Mouse (Mus musculus) ES-CJ7 (cell line): ENCODE results near the gene Kif16b.

Experiments used
- DNase-seq: peaks from one replicate; pipeline ENCODE4 v3.0.0; 2011; ENCODE audit warnings: low read depth, low spot score

Gene Kif16b

GRCm38 (mm10) chr2:142875936-142876335, 25.4 kb downstream of the Kif16b start:
- no peak for DNase-seq

DNA sequence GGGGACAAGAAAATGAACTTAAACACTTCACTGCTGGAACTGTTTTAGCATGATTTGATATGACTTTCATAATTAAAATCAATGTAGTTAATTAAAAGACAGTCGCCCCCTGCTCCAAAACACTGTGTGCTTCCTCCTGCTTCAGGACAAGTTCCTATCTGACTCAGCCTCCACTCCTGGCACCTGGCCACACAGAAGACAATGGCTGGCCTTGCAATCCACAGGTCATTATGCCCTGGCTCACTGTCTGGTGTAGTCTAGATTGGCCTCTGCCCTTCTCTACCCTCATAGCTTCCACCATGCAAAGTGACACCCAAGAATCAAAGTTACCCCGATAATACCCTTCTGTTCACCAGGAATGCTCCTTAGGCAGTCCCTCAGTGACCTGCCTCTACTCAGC, 26.8 kb downstream of the Kif16b start:
- no peak for DNase-seq

GRCm38 (mm10) chr2:142870055-142870454, 31.3 kb downstream of the Kif16b start:
- no peak for DNase-seq

DNA sequence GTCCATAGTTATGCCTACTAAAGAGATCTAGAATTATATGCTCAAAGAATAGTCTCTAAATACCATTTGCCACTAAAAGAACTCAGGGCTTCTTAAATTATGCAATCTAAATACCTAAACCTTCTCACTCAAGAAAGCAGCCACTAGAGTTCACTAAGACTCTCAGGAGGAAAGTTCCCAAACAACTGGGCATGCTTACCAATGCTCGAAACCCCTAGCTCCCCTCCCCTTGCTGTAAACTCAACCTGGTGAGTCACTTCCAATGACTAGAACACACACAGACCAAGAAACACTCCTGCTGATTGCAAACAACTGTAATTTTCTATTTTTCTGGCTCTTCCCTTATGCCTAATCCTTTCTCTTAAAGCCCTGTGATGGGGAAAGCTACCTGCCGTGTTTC, 33.9 kb downstream of the Kif16b start:
- DNase-seq = no peak

DNA sequence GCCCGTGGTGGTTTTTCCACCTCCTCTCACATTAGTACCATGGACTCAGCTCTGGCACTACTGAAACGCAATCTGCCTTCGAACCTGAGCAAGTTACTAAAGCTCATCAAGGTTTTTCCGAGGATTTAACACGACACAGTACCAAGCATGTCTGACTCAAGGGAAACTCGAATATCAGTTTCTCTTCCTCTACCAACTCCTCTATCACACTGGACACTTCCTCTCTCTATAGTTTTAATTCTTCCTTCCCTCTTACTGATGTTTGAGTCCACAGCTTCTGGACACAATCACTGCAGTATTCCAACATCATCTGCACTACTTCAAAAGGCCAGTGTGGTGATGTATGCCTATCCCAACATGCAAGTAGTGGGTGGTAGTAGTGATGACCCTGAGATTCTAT, 40.3 kb downstream of the Kif16b start:
- DNase-seq = no peak

GRCm38 (mm10) chr2:142859452-142859851, 41.9 kb downstream of the Kif16b start:
- peak; percentile 69 for DNase-seq

DNA sequence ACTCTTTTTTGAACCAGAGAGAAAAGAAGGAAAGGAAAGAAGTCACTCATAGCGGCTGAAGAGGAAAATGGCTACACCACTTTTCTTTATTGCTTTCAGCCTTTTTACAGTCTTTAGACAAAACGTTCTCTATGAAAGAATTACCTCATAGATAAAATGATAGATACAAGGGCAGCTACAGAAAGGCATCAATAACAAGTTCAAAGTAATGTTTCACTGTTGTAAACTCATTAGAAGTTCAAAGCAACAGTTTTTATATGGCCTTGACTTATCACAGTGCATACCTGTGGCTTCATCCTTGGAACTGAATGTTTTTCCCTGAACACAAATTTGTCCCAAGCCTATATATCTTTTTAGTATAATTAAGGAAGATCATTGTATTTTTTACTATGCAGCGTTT, 62.6 kb downstream of the Kif16b start:
- DNase-seq = no peak

DNA sequence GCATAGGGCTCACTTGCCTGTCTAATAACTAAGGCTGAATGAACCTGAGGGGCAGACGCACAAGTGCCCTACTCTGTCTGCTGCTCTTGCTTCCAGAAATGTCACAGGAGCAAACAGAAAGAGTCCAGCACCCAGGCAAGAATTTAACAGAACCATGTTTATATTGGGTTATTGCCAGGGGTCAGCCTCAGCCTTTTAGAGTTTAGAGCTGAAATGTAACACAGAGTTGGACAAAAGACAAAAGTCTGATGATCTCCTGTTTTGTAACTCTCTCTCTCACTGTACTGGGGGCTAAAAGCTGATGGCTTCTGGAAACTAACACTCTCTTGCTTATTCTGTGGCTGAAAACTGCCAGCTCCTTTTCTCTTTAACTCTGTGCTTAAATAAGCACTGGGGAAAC, 63.2 kb downstream of the Kif16b start:
- no peak for DNase-seq

GRCm38 (mm10) chr2:142834751-142835150, 66.6 kb downstream of the Kif16b start:
- DNase-seq = no peak

- no peak for DNase-seq
Measured at GRCm38 (mm10) chr2:142832617-142833422, 68.5 kb downstream of the Kif16b start.

- DNase-seq = peak; percentile 66
Measured at GRCm38 (mm10) chr2:142813033-142813432, 88.3 kb downstream of the Kif16b start.

DNA sequence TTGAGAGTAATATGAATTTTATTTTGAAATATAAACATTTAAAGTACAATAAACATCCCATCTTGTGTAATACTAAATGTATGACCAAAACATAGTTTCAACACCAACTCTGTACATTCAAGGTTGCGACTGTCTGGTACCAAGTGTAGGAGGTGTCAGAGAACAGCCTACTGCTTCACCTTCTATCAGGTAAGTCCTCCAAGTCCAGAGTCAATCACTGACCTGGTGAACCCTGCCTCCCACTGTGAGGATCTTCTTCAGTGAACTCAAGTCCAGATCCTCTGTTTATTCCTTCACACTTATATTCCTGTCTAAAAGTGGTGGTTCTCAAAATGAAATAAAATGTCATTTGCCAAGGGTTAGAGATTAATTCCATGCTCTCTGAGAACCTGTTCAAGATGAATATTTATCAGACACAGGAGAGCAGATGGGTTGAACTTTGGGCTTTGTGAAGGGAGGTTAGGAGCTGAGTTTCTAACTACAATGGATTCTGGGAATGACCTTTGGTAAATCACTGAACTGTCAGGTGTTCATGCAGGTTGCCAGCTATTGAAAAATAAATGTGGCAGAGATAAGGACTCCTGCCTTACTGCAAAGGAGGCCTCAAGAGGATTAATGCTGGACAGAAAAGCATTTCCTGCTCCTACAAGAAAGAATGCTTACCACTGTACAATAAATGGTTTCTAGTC, 97.4 kb downstream of the Kif16b start:
- DNase-seq = no peak

DNA sequence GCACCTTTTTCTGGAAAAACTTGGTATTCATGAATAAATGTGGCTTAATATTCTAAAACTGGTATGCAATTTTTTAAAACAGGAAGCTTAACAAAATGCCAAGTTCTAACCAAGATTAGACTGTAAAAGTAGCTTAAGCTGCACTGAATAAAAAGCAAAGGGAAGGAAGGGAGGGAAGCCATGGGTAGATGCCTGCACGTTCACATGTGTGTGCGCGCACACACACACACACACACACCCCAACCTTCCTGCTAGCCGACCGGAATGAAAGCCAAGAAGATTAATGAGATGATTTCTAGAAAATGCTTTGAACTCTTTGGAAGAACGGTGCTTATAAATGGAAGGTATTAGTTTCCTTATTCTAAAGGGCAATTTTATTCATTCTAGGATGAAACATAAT, 104.0 kb downstream of the Kif16b start:
- no peak for DNase-seq

DNA sequence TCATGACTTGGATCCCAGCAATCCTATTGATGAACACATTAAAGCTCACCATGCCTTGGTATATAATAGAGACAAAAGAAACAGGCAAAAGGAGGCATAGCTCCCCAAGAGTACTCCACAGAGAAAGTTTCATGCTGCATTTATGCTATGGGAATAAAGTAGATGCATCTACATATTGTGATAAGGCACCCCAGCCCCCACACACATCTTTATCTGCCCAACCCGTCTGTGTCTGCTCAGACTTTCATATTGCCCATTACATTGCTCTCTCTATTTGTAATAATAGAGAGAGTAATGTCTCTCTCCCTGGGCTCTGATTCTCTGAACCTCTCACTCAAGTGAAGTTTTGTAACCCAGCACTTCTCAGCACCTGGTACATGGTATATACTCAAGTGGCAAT, 126.0 kb downstream of the Kif16b start:
- DNase-seq = no peak

GRCm38 (mm10) chr2:142774752-142775151, 126.6 kb downstream of the Kif16b start:
- no peak for DNase-seq

GRCm38 (mm10) chr2:142769647-142770121, 131.6 kb downstream of the Kif16b start:
- no peak for DNase-seq

DNA sequence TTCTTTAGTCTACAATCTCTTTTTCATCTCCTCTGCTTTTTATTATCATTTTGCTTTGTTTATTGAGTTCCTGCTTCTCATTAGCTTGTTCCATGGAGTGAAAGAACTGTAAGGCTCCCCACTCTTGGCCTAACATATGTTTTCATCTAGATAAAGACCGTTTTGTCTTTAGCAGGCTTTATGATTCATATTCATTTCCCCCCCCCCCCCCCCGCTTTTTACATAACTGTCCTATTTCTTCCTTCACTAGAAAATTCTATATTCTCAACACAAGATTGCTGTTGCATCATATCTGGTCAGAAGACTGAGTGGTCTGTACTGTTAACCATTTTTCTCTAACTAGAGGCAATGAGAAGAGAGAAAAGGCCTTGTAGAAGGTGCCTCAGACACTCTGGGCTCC, 137.1 kb downstream of the Kif16b start:
- no peak for DNase-seq

DNA sequence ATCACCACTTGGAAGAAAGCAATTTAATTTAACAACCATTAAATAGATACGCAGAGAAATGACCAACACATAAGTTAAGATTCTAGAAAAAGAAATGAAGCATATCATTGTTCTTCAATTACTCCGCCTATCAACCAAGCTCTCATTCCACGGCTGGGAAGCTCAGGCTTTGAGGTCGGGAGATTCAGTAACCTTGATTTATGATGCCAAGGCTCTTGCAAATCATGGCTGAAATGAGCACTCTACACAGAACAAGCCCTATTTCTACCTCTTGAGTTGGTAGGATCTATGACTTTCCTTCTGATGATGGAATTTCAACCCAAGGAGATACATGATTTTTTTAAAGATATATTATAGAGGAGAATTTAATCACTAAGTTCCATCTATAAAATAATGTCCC, 140.5 kb downstream of the Kif16b start:
- no peak for DNase-seq

GRCm38 (mm10) chr2:142759192-142759591, 142.1 kb downstream of the Kif16b start:
- no peak for DNase-seq

- no peak for DNase-seq
Measured at GRCm38 (mm10) chr2:142758091-142758765, 143.1 kb downstream of the Kif16b start.

DNA sequence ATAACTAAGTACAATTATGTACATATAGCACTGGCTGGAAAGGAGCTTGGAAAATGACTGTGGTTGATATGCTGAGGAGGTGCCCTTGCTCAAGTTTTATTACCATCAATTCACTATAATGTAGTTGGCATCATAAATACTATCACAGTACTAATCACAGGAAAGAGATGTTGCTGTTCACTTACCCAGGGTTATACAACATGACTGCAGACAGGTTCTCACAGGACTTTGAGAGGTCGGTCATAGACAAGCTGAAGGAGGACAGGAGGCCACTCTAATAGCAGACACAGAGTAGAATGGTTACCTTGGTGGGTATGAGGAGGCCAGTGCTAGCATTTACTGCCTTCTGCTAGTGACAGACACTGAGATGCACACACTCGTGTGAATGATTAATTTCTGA, 162.0 kb downstream of the Kif16b start:
- DNase-seq = no peak

DNA sequence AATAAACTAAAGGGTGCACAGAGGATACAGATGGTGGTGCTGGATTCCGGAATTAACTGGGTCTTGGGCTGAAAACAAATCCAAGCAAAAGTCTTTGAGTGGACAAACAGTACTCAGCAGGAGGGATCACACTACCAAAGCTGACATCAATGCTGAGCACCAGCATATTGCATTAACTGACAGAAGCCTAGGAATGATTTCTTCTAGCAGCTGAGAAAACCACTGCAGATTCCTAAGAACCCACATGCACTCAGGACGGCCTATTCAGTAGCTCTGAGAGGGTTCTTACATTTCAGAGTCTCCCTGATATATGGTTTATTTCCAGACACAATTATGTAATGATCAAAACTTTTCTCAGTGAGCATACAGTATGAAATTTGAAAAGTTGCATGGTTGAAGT, 162.8 kb downstream of the Kif16b start:
- no peak for DNase-seq

DNA sequence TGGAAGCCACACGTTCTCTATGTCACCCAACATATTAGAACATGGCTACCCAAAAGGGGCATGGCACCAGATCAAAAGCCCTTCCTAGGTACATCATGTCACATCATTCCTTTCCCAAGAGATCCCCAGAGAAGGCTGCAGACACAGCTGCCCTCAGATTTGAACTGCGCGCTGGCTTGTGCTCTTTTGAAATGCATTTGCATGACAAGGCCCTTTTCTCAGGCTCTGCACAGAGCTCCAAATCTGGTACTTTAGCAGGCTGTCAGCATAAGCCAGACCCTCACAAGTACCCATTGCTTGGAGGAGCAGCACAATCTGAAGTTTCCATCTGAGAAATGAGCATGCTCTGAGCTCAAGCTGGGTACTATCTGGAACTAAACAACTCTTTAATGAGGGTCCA, 165.6 kb downstream of the Kif16b start:
- peak; percentile 17 for DNase-seq
